Mouse (Mus musculus) MEL (cell line): Measurements from ENCODE around the gene Fmn2. TPM values are rescaled to one million over a fixed set of nuclear protein-coding genes. Genes with fewer than 3 reads are reported as not detected.

Experiments
- DNase-seq: peaks from one replicate; pipeline ENCODE4 v3.0.0; 2011; ENCODE audit warnings: low read depth, low spot score
- H3K27ac ChIP-seq: 2 replicates; pipeline ENCODE4 v1.5.1; 2012; ENCODE audit warnings: low read depth, mild to moderate bottlenecking, control low read depth, low read length, moderate library complexity; ENCODE audit not compliant: control insufficient read depth
- H3K27me3 ChIP-seq, 2 experiments: fragments of 150-350 bp in 1 of 2; sonication (generic) in 1 of 2; 2 replicates each; pipeline ENCODE4 v1.6.1; 2012; ENCODE audit warnings: low read length in 2 of 2, mild to moderate bottlenecking in 2 of 2, improper control_type of control experiment in 1 of 2, moderate library complexity in 1 of 2; ENCODE audit not compliant: insufficient read depth in 2 of 2, control insufficient read depth in 1 of 2
- H3K36me3 ChIP-seq, 2 experiments: 2 replicates each; pipeline ENCODE4 v1.6.1; 2012 to 2014; ENCODE audit warnings: low read length in 2 of 2, improper control_type of control experiment in 1 of 2, inconsistent platforms in 1 of 2, mild to moderate bottlenecking in 1 of 2; ENCODE audit not compliant: insufficient read depth in 2 of 2, control insufficient read depth in 1 of 2
- H3K4me1 ChIP-seq, 2 experiments: fragments of 150-350 bp in 1 of 2; sonication (generic) in 1 of 2; 2 replicates each; pipeline ENCODE4 v1.6.1; 2012; ENCODE audit warnings: low read length in 2 of 2, improper control_type of control experiment in 1 of 2, mild to moderate bottlenecking in 1 of 2; ENCODE audit not compliant: insufficient read depth in 2 of 2, control insufficient read depth in 1 of 2
- H3K4me3 ChIP-seq, 2 experiments: fragments of 150-350 bp in 1 of 2; sonication (generic) in 1 of 2; 2 replicates each; pipeline ENCODE4 v1.5.1; 2012; ENCODE audit warnings: low read depth in 2 of 2, low read length in 2 of 2, mild to moderate bottlenecking in 2 of 2, moderate library complexity in 2 of 2, control low read depth in 1 of 2, improper control_type of control experiment in 1 of 2; ENCODE audit not compliant: control insufficient read depth in 1 of 2, insufficient read depth in 1 of 2
- H3K79me2 ChIP-seq: 2 replicates; pipeline ENCODE4 v1.6.1; 2012; ENCODE audit warnings: mild to moderate bottlenecking, low read length, moderate library complexity; ENCODE audit not compliant: control insufficient read depth, poor library complexity, insufficient read depth
- H3K9ac ChIP-seq: 2 replicates; pipeline ENCODE4 v1.6.1; 2012; ENCODE audit warnings: low read depth, mild to moderate bottlenecking, control low read depth, low read length, moderate library complexity; ENCODE audit not compliant: control insufficient read depth, poor library complexity, severe bottlenecking
- H3K9me3 ChIP-seq: fragments of 150-350 bp; sonication (generic); replicated peaks from 2 replicates; pipeline ENCODE4 v1.6.1; 2012; ENCODE audit warnings: mild to moderate bottlenecking, low read length, improper control_type of control experiment, moderate library complexity; ENCODE audit not compliant: insufficient read depth
- BHLHE40 ChIP-seq: IDR thresholded peaks from 2 replicates; pipeline ENCODE4 v1.6.1; 2012; ENCODE audit warnings: low read depth, mild to moderate bottlenecking, inconsistent platforms, low read length, improper control_type of control experiment, borderline replicate concordance
- CHD1 ChIP-seq: IDR thresholded peaks from 2 replicates; pipeline ENCODE4 v1.6.1; 2012; ENCODE audit warnings: low read depth, mild to moderate bottlenecking, inconsistent platforms, low read length, improper control_type of control experiment
- CHD2 ChIP-seq: IDR thresholded peaks from 2 replicates; pipeline ENCODE4 v1.6.1; 2011; ENCODE audit warnings: low read length, improper control_type of control experiment
- EP300 ChIP-seq, 2 experiments: IDR thresholded peaks; 2 replicates each; pipeline ENCODE4 v1.6.1; 2011; ENCODE audit warnings: improper control_type of control experiment in 2 of 2, low read length in 2 of 2, low read depth in 1 of 2, mild to moderate bottlenecking in 1 of 2
- ETS1 ChIP-seq: IDR thresholded peaks from 2 replicates; pipeline ENCODE4 v1.6.1; 2012; ENCODE audit warnings: low read depth, mild to moderate bottlenecking, inconsistent platforms, low read length, improper control_type of control experiment, moderate library complexity
- GATA1 ChIP-seq: IDR thresholded peaks from 2 replicates; pipeline ENCODE4 v1.6.1; 2011; ENCODE audit warnings: low read depth, low read length, improper control_type of control experiment
- MAZ ChIP-seq: IDR thresholded peaks from 2 replicates; pipeline ENCODE4 v1.6.1; 2012; ENCODE audit warnings: low read depth, mild to moderate bottlenecking, inconsistent platforms, low read length, improper control_type of control experiment
- MYB ChIP-seq: IDR thresholded peaks from 2 replicates; pipeline ENCODE4 v1.6.1; 2011; ENCODE audit warnings: mild to moderate bottlenecking, low read depth, low read length, improper control_type of control experiment
- NELFE ChIP-seq: IDR thresholded peaks from 2 replicates; pipeline ENCODE4 v1.6.1; 2011; ENCODE audit warnings: low read depth, low read length, improper control_type of control experiment
- POLR2AphosphoS2 ChIP-seq: IDR thresholded peaks from 2 replicates; pipeline ENCODE4 v1.6.1; 2011; ENCODE audit warnings: low read length, improper control_type of control experiment
- POLR2AphosphoS5 ChIP-seq: IDR thresholded peaks from 2 replicates; pipeline ENCODE4 v1.6.1; 2012; ENCODE audit warnings: low read depth, borderline replicate concordance, mild to moderate bottlenecking, inconsistent platforms, low read length, moderate library complexity, mixed read lengths
- RCOR1 ChIP-seq: IDR thresholded peaks from 2 replicates; pipeline ENCODE4 v1.6.1; 2012; ENCODE audit warnings: low read depth, mild to moderate bottlenecking, inconsistent platforms, low read length, improper control_type of control experiment
- SIN3A ChIP-seq: IDR thresholded peaks from 2 replicates; pipeline ENCODE4 v1.6.1; 2012; ENCODE audit warnings: low read length, improper control_type of control experiment, inconsistent platforms
- SMC3 ChIP-seq: IDR thresholded peaks from 2 replicates; pipeline ENCODE4 v1.6.1; 2011; ENCODE audit warnings: low read depth, low read length, improper control_type of control experiment
- TBP ChIP-seq: IDR thresholded peaks from 2 replicates; pipeline ENCODE4 v1.8.0; 2011; ENCODE audit warnings: low read depth, low read length, improper control_type of control experiment
- TCF12 ChIP-seq: IDR thresholded peaks from 2 replicates; pipeline ENCODE4 v1.6.1; 2014; ENCODE audit warnings: low read depth, mild to moderate bottlenecking, inconsistent platforms, low read length, improper control_type of control experiment, moderate library complexity
- UBTF ChIP-seq: IDR thresholded peaks from 2 replicates; pipeline ENCODE4 v1.6.1; 2012; ENCODE audit warnings: low read depth, mild to moderate bottlenecking, inconsistent platforms, low read length, improper control_type of control experiment, moderate library complexity, borderline replicate concordance; ENCODE audit not compliant: insufficient read depth
- USF1 ChIP-seq: IDR thresholded peaks from 2 replicates; pipeline ENCODE4 v1.6.1; 2014; ENCODE audit warnings: low read depth, mild to moderate bottlenecking, inconsistent platforms, low read length, improper control_type of control experiment, moderate library complexity
- ZNF384 ChIP-seq: IDR thresholded peaks from 2 replicates; pipeline ENCODE4 v1.6.1; 2012; ENCODE audit warnings: low read depth, mild to moderate bottlenecking, inconsistent platforms, low read length, improper control_type of control experiment
- polyA plus RNA-seq, 2 experiments: library from polyadenylated mRNA; stranded (reverse) in 1 of 2; unstranded in 1 of 2; fragments of >175 nt in 1 of 2; fragments of >200 nt in 1 of 2; gene quantifications; 2 replicates each; pipeline versions ENCODE4 v1.2.1 to v1.2.4; 2012; ENCODE audit warnings: low replicate concordance in 2 of 2, low read depth in 1 of 2; ENCODE audit not compliant: insufficient read length in 2 of 2, insufficient read depth in 1 of 2, missing spikeins in 1 of 2
- total RNA-seq: library from RNA; depleted of rRNA; stranded (reverse); fragments of 300-350 nt; gene quantifications from 2 replicates; pipeline ENCODE4 v1.2.3, GENCODE M21; 2012

Gene Fmn2
- total and polyA plus RNA-seq, 3 experiments, result not detected

GRCm38 (mm10) chr1:174600041-174600440 lies 98.4 kb downstream of the Fmn2 start:
- H3K4me3 ChIP-seq, result no peak overlapping the region
- H3K9ac ChIP-seq, result no peak overlapping the region
- no peaks in the 10 kb centered on the region; a peak in 1 of 4 replicates for H3K27me3 ChIP-seq
- no peak overlapping the region for H3K27ac ChIP-seq
- H3K36me3 ChIP-seq, result peaks cover 0 to 16% of the 10 kb centered on the region in 2 experiments; a peak in 2 of 4 replicates
- H3K9me3 ChIP-seq, result no peaks in the 10 kb centered on the region
- DNase-seq, result no peak
- TF ChIP-seq MAZ, result no peak
- H3K4me1 ChIP-seq, result peaks cover 9 to 17% of the 10 kb centered on the region in 2 experiments
- no peaks in the 10 kb centered on the region for H3K79me2 ChIP-seq

GRCm38 (mm10) chr1:174600620-174601019 lies 99.0 kb downstream of the Fmn2 start:
- H3K79me2 ChIP-seq, result no peaks in the 10 kb centered on the region
- H3K4me1 ChIP-seq, result peaks cover 9 to 17% of the 10 kb centered on the region in 2 experiments
- TF ChIP-seq SIN3A (peak; percentile 13; the same call in 1 of the 2 replicates), TCF12 (peak; percentile 75), SMC3 (peak; percentile 9; the same call in 1 of the 2 replicates), CHD1 (no peak), EP300 (IDR thresholded peaks at IDR 0.05; ENCODE audit: low read depth in 1 of 2, low read length in 2 of 2) (peak; percentile 70 to 80), GATA1 (peak; percentile 62), BHLHE40 (no peak), POLR2AphosphoS2 (no peak), NELFE (no peak), TBP (no peak), ETS1 (peak; percentile 72), MYB (no peak; the same call in 1 of the 2 replicates), ZNF384 (no peak)
- H3K36me3 ChIP-seq, result peaks cover 0 to 16% of the 10 kb centered on the region in 2 experiments; a peak in 2 of 4 replicates
- DNase-seq, result peak; percentile 67
- H3K9me3 ChIP-seq, result no peaks in the 10 kb centered on the region
- H3K9ac ChIP-seq, result no peak overlapping the region
- H3K27me3 ChIP-seq, result no peaks in the 10 kb centered on the region; a peak in 1 of 4 replicates
- H3K27ac ChIP-seq, result no peak overlapping the region
- H3K4me3 ChIP-seq, result no peak overlapping the region

- H3K27me3 ChIP-seq, result no peaks in the 10 kb centered on the region
- no peaks in the 10 kb centered on the region for H3K9me3 ChIP-seq
- H3K36me3 ChIP-seq, result no peaks in the 10 kb centered on the region
- H3K9ac ChIP-seq, result no peak overlapping the region
- TF ChIP-seq RCOR1 (no peak), UBTF (no peak), POLR2AphosphoS5 (no peak), USF1 (no peak), CHD2 (no peak)
- no peaks in the 10 kb centered on the region for H3K4me1 ChIP-seq
- no peak for DNase-seq
- H3K79me2 ChIP-seq, result no peaks in the 10 kb centered on the region
- no peak overlapping the region for H3K27ac ChIP-seq
- no peak overlapping the region for H3K4me3 ChIP-seq
Measured at GRCm38 (mm10) chr1:174617368-174617767, 115.7 kb downstream of the Fmn2 start.
